Mouse (Mus musculus) embryo, embryonic 10 days (tissue): ENCODE measurements at regions not wholly inside any gene's neighbourhood (a gene's known extent, or its start where the extent isn't known, plus 50 kb on each side); places are given as distances from the start of the nearest gene placed in this dataset.
A peak's percentile ranks its signal among the peaks of the same experiment; 100 is the strongest.

Source experiments
- DNase-seq: peaks from one replicate; pipeline ENCODE4 v3.0.0-alpha.2; 2015; ENCODE audit warnings: low spot score

DNA sequence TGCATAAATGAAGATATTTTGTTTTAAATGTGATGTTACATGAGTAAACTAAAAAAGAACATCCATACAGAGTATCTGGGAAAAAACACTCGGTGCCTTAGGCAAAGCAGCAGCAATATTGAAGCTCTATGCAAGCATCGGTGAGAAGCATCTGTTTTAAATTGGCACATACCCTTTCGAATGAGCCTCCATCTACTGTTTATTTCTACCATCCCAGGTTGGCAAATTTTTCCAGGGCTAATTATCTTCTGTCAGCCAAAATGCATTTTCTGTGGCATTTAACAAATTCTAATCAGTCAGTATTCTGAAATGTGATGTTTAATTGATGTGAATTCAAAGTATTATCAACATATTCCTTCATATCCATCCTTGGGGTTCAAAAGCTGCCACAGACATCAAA, 1463.8 kb downstream of the Fstl5 start:
- no peak for DNase-seq

DNA sequence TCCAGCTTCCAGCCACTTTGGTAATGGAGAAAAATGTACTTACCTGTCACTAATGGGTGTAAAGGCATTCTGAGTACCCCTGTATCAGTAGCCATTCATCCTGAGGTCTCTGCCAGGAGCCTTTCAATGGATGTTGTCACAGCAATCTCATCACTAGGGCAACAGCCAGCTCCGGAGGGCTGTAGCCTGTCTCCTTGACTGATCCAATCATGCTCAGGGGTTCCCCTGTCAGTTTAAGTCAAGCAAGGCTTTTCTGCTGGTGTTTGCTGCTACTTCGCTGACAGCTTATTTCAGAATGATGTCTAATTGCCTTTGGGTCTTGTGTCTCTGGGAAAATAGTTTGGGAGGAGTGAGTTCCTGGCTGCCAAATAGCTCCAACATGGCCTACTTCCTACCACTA, 1503.2 kb downstream of the Fstl5 start:
- peak; percentile 3 for DNase-seq

DNA sequence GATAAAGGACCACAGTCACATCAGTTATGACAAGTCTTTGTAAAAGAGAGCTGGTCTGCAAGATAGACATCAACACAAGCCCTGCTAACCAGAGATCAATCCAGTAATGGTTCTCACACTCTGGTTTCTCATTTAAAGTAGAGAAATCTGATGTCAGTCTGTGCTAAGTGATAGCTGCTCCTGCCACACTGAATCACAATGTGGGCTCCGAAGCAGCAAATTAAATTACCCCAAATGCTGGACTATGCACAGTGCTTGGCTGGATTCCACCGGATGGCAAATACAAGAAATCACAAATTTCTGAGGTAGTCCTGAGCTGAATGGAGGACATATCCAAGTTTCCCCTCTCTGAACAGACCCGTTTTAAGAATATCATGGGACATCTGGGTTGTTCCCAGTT, 1513.1 kb downstream of the Fstl5 start:
- no peak for DNase-seq
